Mouse (Mus musculus) G1E (cell line): ENCODE measurements at regions not wholly inside any gene's neighbourhood (a gene's known extent, or its start where the extent isn't known, plus 50 kb on each side); places are given as distances from the start of the nearest gene placed in this dataset.

Experiments
- CTCF ChIP-seq: IDR thresholded peaks from 2 replicates; pipeline ENCODE4 v1.5.1; 2012; ENCODE audit warnings: low read depth, low read length, inconsistent platforms, mixed read lengths
- GATA2 ChIP-seq: IDR thresholded peaks from 2 replicates; pipeline ENCODE4 v1.6.1; 2012; ENCODE audit warnings: low read depth, low read length, inconsistent platforms, borderline replicate concordance

- TF ChIP-seq CTCF (no peak), GATA2 (no peak)
Observed at GRCm38 (mm10) chr6:66274737-66275136, 260.5 kb upstream of the Mad2l1 start.
